Mouse (Mus musculus) B cell, adult 2 months (primary cell): ENCODE results near the gene Clec3a.

Experiments
- DNase-seq, 2 experiments: peaks; one replicate each; pipeline ENCODE4 v3.0.0; 2022

The Clec3a gene

GRCm38 (mm10) chr8:114458113-114458784, 40.4 kb downstream of the Clec3a start:
- DNase-seq = no peak

DNA sequence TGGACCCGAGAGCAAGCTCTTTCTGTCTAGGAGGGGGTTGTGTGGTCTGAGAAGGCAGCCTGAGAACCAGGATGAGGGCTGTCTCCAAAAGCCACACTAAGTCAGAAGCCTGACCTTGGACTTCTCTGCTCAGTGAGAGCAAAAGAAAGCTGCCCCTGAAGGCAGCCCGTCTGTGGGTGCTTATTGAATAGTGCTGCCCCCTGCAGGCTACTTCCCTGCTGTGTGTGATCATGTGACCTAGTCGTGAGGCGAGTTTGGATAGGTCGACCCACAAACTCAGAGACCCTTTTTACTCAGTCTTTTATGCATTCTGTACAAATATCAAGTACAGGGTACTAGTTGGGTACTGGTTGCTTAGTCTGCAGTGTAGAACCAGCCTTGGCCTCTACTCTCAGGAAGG, 42.7 kb downstream of the Clec3a start:
- peak; percentile 35 to 38 for DNase-seq

- no peak for DNase-seq
Measured at GRCm38 (mm10) chr8:114462591-114462990, 44.7 kb downstream of the Clec3a start.

- no peak for DNase-seq
Measured at GRCm38 (mm10) chr8:114463305-114463704, 45.4 kb downstream of the Clec3a start.

DNA sequence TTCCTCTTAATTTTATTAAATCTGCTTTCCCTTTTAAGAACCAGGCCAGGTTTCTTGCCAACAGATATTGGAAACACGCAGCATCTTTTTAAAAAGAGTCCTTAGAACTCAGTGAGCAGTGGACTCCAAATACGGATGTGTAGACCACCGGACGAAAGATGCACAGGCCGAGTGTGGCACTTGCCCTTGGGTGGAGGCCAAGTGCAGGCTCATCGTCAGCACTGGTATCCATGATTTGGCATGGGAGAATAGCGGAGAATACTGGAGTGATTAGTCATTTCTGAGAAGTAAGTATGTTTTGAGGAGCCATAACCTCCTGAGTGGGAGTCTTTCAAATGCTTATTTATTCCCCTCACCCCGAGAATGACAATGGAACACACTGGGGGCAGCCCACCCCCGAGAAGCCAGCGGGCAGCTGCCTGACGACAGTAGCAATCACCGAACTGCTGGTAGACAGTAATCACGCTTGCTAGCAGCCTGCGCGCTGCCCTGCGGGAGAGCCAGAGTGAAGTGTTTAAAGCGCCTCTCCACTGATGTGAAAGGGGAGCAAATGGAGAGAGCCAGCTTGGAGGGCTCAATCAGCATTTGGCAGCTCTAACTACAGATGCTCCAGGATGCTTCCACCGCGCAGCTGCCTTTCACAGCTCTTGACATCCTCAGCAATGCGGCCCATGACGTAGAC, 50.8 kb downstream of the Clec3a start:
- DNase-seq = no peak

- DNase-seq = no peak
Measured at GRCm38 (mm10) chr8:114469208-114469590, 51.3 kb downstream of the Clec3a start.

GRCm38 (mm10) chr8:114473546-114473945, 55.7 kb downstream of the Clec3a start:
- no peak for DNase-seq
